Mouse (Mus musculus): ENCODE results near the gene Vwa3a.

- no peak for TF ChIP-seq CTCF (IDR thresholded peaks at IDR 0.05; ENCODE audit: extremely low read depth, insufficient read depth, low read length)
- no peak for TF ChIP-seq POLR2A (IDR thresholded peaks at IDR 0.05; ENCODE audit: extremely low read depth, insufficient read depth, low read length)
These were observed 111.0 kb downstream of the Vwa3a start for GRCm38 (mm10) chr7:120850165-120850564.

All from cortical plate, adult 2 months (tissue).